Mouse (Mus musculus) midbrain, embryonic 13.5 days (tissue): ENCODE data around the gene Shbg. TPM values are rescaled to one million over a fixed set of nuclear protein-coding genes. Genes with fewer than 3 reads are reported as not detected.

Source experiments
- ATAC-seq: fragments of 200-750 bp; cut with Nextera tagmentation; 2 replicates; pipeline ENCODE4 v1.8.0; 2017; ENCODE audit warnings: mild to moderate bottlenecking, moderate TSS enrichment, moderate library complexity
- H3K27ac ChIP-seq: fragments of 300-500 bp; sonication (generic); 2 replicates; pipeline ENCODE4 v1.5.1; 2015; ENCODE audit warnings: inconsistent platforms, mild to moderate bottlenecking, moderate library complexity
- H3K27me3 ChIP-seq: fragments of 300-500 bp; sonication (generic); 2 replicates; pipeline ENCODE4 v1.6.1; 2015; ENCODE audit warnings: mild to moderate bottlenecking, inconsistent platforms
- H3K36me3 ChIP-seq: fragments of 300-500 bp; sonication (generic); 2 replicates; pipeline ENCODE4 v1.6.1; 2015; ENCODE audit warnings: mild to moderate bottlenecking, inconsistent platforms
- H3K4me1 ChIP-seq: fragments of 300-500 bp; sonication (generic); replicated peaks from 2 replicates; pipeline ENCODE4 v1.6.1; 2015; ENCODE audit warnings: inconsistent platforms
- H3K4me2 ChIP-seq: fragments of 300-500 bp; sonication (generic); replicated peaks from 2 replicates; pipeline ENCODE4 v1.6.1; 2015; ENCODE audit warnings: moderate library complexity, mild to moderate bottlenecking, inconsistent platforms
- H3K4me3 ChIP-seq: fragments of 300-500 bp; sonication (generic); replicated peaks from 2 replicates; pipeline ENCODE4 v1.5.1; 2015; ENCODE audit warnings: mild to moderate bottlenecking, inconsistent platforms
- H3K9ac ChIP-seq: fragments of 300-500 bp; sonication (generic); replicated peaks from 2 replicates; pipeline ENCODE4 v1.6.1; 2015; ENCODE audit warnings: mild to moderate bottlenecking, inconsistent platforms
- H3K9me3 ChIP-seq: fragments of 300-500 bp; sonication (generic); 2 replicates; pipeline ENCODE4 v1.6.1; 2016; ENCODE audit warnings: mild to moderate bottlenecking, inconsistent platforms
- WGBS: fragments of 180-500 bp; shearing (Covaris S2); methylation state at CpG from one replicate; pipeline ENCODE4 v1.1.7; 2015; 5-methylcytosine and 5-hydroxymethylcytosine counted together
- polyA plus RNA-seq: library from polyadenylated mRNA; unstranded; fragments of >200 nt; fragmentation: Nextera tagmentation; extraction: Ambion mirVana; gene quantifications from 2 replicates; pipeline ENCODE4 v1.2.1, GENCODE M21; 2015

Shbg gene
- polyA plus RNA-seq, 1 experiment from 2014 or later: not detected

DNA sequence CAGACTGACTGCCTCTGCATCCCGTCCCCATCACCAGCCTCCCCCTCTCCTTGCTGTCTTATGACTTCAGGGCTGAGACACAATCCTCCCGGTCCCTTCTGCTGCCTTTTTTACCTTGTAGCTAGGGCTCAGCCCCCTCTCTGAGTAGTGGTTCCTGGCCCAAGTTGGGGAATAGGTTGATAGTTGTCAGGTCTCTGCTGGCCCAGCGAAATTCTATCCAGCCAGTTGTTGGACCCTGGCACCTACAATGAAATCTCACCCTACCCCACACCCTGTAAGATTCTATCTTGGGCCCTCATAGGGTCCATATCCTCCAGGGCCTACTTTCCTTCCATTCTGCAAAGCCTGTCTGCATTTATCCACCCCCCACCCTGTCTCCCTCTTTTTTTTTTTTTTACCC lies 26.3 kb downstream of the Shbg start:
- Histone ChIP-seq H3K36me3 (peaks cover 70% of the 10 kb centered on the region), H3K9me3 (no peaks in the 10 kb centered on the region), H3K27ac (no peak overlapping the region), H3K4me2 (no peak overlapping the region), H3K4me3 (no peak overlapping the region), H3K4me1 (0 out of 2 replicates have a peak, but pooled peaks cover 8% of the 10 kb centered on the region), H3K27me3 (no peaks in the 10 kb centered on the region), H3K9ac (no peak overlapping the region)
- ATAC-seq: no peak
- 86% methylated on average over 3 of the region's 3 CpGs for WGBS

DNA sequence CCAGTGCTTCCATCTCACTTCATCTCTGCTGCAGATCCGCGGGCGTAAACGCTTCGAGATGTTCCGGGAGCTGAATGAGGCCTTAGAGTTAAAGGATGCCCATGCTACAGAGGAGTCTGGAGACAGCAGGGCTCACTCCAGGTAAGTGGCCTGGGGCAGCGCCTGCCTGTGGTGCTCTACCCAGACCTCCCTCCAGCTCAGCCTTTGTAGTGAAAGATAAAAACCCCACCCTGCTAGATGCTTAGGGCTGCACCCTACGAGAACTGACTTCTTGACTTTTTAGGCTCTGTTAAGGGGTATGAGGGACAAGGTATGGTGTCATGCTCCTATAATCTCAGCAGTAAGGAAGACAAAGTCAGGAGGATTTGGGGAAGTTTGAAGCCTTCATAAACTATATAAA lies 27.1 kb downstream of the Shbg start:
- Histone ChIP-seq H3K27ac (no peak overlapping the region), H3K9me3 (no peaks in the 10 kb centered on the region), H3K4me2 (no peak overlapping the region), H3K27me3 (no peaks in the 10 kb centered on the region), H3K4me1 (0 out of 2 replicates have a peak, but pooled peaks cover 8% of the 10 kb centered on the region), H3K4me3 (no peak overlapping the region), H3K9ac (no peak overlapping the region), H3K36me3 (peaks cover 67% of the 10 kb centered on the region)
- WGBS: 95% methylated on average over 8 of the region's 8 CpGs
- no peak for ATAC-seq

DNA sequence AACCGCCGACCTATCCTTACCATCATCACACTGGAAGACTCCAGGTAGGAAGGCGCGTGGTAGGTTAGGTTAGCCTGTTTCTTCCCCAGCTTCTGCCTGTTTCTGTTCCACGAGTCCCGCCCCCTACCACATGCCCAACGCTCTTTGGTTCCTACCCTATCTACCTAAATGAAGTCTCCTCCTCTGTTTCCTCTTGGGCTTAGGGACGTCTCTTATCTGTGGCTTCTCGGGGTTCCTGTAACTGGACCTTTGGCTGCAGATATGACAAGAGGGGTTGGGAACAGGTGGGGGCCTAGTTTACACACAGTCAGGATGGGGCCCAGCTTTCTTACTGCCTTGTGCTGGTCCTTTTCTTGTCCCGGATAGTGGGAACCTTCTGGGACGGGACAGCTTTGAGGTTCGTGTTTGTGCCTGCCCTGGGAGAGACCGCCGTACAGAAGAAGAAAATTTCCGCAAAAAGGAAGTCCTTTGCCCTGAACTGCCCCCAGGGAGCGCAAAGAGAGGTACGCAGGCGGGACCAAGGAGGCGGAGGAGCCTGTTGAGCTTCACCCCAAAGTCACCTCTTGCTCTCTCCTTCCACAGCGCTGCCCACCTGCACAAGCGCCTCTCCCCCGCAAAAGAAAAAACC lies 28.4 kb downstream of the Shbg start:
- 96% methylated on average over 22 of the region's 22 CpGs for WGBS
- ATAC-seq: no peak
- Histone ChIP-seq H3K36me3 (peaks cover 61% of the 10 kb centered on the region), H3K4me1 (0 out of 2 replicates have a peak, but pooled peaks cover 8% of the 10 kb centered on the region), H3K4me3 (no peak overlapping the region), H3K27ac (no peak overlapping the region), H3K27me3 (no peaks in the 10 kb centered on the region), H3K9me3 (no peaks in the 10 kb centered on the region), H3K4me2 (no peak overlapping the region), H3K9ac (no peak overlapping the region)

DNA sequence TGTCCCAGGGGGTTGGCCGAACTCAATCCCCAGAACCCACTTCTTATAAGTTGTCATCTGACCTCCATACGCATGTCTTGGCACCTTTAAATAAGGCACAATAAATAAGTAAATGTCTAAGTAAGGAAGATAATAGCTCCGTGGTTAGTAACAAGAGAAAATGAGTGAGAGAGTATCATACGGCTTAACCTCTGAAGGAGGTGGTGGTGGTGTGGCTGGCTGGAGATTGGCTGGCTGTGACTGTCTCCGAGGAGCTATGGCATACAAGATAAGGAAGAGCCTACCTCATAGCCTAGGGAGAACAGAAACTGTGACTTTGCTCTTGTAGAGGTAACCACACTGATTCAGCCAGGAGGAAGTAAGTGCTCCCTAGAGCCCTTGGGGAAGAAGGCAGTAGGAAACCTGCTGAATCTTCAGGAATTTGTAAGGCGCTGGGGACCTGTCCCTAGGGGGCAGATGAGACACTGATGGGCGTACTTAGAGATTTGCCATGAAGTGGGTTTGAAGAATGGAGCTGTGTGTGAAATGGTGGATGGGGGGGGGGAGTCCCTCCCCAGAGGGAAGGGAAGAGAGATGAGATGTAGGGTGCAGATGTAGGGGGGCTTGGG lies 31.9 kb downstream of the Shbg start:
- Histone ChIP-seq H3K4me1 (peaks cover 14% of the 10 kb centered on the region), H3K9ac (no peak overlapping the region), H3K36me3 (peaks cover 42% of the 10 kb centered on the region), H3K27me3 (no peaks in the 10 kb centered on the region), H3K9me3 (no peaks in the 10 kb centered on the region), H3K27ac (no peak overlapping the region), H3K4me3 (no peak overlapping the region), H3K4me2 (no peak overlapping the region)
- ATAC-seq: no peak
- 86% methylated on average over 7 of the region's 7 CpGs for WGBS

DNA sequence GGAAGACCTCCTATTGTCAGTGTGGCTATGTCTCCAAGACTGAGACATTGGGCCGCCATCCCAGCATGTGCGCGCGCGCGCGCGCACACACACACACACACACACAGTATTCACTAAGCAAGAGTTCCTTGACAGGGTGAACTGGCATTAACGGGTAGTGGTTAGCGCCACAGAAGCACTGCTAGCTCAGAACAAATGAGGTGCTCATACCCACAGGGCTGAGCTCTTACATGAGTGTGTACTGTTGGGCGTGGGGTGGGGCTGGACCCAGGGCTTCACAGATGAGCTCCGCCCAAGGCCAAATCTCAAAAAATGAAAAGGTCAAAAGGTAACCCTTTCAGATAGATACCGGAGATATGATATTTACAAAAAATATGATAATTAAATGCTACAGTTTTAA lies 32.8 kb downstream of the Shbg start:
- Histone ChIP-seq H3K9ac (no peak overlapping the region), H3K4me3 (no peak overlapping the region), H3K4me1 (peaks cover 14% of the 10 kb centered on the region), H3K27me3 (no peaks in the 10 kb centered on the region), H3K27ac (no peak overlapping the region), H3K4me2 (no peak overlapping the region), H3K9me3 (no peaks in the 10 kb centered on the region), H3K36me3 (peaks cover 34% of the 10 kb centered on the region)
- WGBS: 95% methylated on average over 13 of the region's 13 CpGs
- no peak for ATAC-seq

DNA sequence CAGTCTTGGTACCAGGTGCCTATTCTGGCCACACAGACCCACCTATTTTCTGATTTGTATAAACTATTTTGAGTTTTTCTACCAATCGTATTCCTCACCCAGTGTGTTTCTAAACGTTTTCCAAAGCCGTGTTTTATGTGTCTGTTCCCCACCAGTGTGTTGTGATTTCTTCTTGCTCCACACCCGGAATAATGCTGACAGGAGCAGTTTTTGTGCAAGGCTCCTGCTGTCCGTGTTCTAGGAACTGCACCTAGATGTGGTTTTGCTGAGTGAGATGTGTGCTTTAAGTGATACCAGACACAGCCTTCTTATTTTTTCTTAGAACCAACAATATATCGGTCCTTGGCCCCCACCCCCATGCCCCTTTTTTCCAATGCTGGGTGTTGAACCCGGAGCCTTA lies 33.7 kb downstream of the Shbg start:
- ATAC-seq: no peak

DNA sequence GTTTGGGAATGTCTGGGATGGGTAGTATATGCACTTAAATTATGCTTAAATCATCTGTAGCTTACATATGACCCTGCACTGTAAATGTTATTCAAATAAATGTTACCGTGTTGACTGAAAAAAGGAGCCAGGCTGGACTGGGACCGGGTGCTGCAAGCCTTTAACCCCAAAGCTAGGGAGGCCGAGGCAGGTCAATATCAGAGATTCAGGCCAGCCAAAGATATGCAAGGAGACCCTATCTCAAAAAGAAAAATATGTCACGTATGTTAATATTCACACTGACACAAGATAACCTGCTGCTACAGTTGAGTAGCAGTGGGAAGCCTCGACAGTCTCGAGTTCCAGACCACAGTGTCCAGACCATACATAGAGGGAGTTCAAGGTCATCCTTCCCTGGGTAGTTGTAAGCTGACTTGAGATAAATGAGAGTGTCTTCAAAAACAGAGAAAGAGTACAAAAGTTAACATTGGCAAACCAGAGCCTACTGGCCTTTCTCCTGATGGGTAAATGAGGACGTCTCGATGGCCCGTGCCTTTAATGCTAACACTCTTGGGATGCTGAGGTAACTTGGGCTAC lies 35.4 kb downstream of the Shbg start:
- H3K9ac ChIP-seq: peak overlapping the region; percentile 82
- no peaks in the 10 kb centered on the region for H3K9me3 ChIP-seq
- peak overlapping the region; percentile 89 for H3K4me3 ChIP-seq
- H3K27me3 ChIP-seq: no peaks in the 10 kb centered on the region
- WGBS: 63% methylated on average over 9 of the region's 9 CpGs
- H3K36me3 ChIP-seq: peaks cover 8% of the 10 kb centered on the region
- no peak overlapping the region for H3K27ac ChIP-seq
- ATAC-seq: no peak
- peak overlapping the region; percentile 86 for H3K4me2 ChIP-seq
- H3K4me1 ChIP-seq: peaks cover 28% of the 10 kb centered on the region

More for the DNA sequence above, 33.7 kb downstream of the Shbg start:
- Histone ChIP-seq H3K36me3 (peaks cover 25% of the 10 kb centered on the region), H3K9me3 (no peaks in the 10 kb centered on the region), H3K4me2 (no peak overlapping the region), H3K9ac (no peak overlapping the region), H3K27ac (no peak overlapping the region), H3K27me3 (no peaks in the 10 kb centered on the region), H3K4me3 (no peak overlapping the region), H3K4me1 (peaks cover 14% of the 10 kb centered on the region)
- WGBS: 90% methylated on average over 7 of the region's 7 CpGs

DNA sequence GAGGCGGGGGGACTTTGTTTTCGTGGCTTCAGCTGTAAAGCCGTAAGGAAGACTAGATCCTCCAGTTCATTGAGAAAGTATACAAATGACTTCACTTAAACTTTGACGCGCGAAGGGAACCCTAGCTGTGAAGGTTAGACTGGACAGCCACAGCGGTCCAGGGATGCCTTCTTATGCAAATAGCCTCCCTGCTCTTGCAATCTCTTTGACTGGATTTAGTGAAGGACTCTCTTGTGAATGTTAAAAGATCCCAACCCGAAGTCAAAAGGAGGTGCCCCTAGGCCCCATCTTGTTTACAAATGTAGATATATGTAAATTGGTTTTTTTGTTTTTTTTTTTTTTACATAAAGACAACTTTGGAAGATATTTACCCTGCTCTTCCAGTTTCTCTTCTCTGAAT lies 35.9 kb downstream of the Shbg start:
- Histone ChIP-seq H3K27me3 (no peaks in the 10 kb centered on the region), H3K27ac (peak overlapping the region; percentile 94), H3K4me2 (peak overlapping the region; percentile 86), H3K4me1 (peaks cover 33% of the 10 kb centered on the region), H3K9me3 (no peaks in the 10 kb centered on the region), H3K9ac (peak overlapping the region; percentile 82), H3K4me3 (peak overlapping the region; percentile 89), H3K36me3 (0 out of 2 replicates have a peak, but pooled peaks cover 3% of the 10 kb centered on the region)
- under 1% methylated on average over 8 of the region's 8 CpGs for WGBS
- ATAC-seq: no peak

DNA sequence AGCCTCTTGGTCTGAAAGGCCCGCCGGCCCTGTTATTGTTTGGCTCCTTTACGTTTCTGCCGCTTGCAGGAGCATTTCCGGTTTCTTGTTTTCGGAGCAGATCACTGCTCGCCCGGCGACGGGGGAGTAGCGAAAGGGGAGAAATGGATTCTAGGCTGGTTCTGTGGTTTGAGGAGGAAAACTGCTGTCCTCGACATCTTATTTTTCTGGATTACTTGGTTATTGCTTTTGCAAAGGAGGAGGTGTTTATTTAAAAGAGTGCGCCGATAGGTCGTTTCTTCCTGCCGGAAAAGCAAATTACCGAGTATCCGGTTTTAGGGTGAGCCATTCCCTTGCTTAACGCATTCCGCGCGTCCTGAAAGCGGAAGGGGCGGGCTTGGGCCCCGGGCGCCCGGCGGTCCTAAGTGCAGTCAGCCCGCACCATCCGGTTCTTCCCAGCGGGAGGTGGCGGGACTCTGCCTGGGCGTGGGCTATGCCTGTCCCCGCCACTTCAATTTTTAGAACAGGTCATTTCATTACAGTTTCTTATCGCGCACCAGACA lies 36.5 kb downstream of the Shbg start:
- peak; percentile 86 for ATAC-seq
- H3K36me3 ChIP-seq: peaks cover 3% of the 10 kb centered on the region; the same call in 1 of the 2 replicates
- peak overlapping the region; percentile 86 for H3K4me2 ChIP-seq
- H3K27me3 ChIP-seq: no peaks in the 10 kb centered on the region
- H3K4me3 ChIP-seq: peak overlapping the region; percentile 89
- peak overlapping the region; percentile 82 for H3K9ac ChIP-seq
- peak overlapping the region; percentile 94 for H3K27ac ChIP-seq
- no peaks in the 10 kb centered on the region for H3K9me3 ChIP-seq
- WGBS: under 1% methylated on average over 36 of the region's 36 CpGs
- peaks cover 39% of the 10 kb centered on the region for H3K4me1 ChIP-seq

DNA sequence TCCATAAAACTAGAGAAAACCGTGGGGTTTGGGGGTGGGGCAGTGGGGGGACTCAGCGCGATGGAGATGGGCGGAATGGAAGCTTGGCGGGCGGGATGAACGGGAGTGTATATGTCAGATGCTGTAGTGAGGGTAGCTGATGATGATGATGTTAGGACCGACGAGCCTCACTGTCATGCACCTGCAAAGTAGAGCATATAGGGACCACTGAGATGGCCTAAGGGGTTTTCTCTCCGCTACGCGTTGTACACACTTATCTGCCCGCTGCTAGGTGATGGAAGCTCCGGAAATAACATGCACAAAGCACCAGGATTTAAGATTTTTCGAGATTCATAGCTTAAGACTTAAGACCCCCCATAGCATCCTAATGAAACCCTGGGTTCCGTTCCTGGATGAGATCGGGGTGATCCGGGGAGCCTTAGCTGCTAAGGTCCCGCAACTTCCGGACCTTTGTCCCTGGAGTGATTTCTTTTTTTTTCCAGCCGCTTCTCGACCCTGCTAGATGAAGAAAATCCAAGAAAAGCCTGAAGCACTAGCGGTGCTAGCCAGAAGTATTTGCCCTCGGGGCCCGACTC lies 37.0 kb downstream of the Shbg start:
- peak; percentile 10; the same call in 1 of the 2 replicates for ATAC-seq
- Histone ChIP-seq H3K36me3 (peaks cover 3% of the 10 kb centered on the region; the same call in 1 of the 2 replicates), H3K4me1 (peaks cover 45% of the 10 kb centered on the region), H3K4me2 (peak overlapping the region; percentile 86), H3K4me3 (peak overlapping the region; percentile 89), H3K27ac (peak overlapping the region; percentile 94), H3K27me3 (no peaks in the 10 kb centered on the region), H3K9ac (peak overlapping the region; percentile 82), H3K9me3 (no peaks in the 10 kb centered on the region)
- WGBS: under 1% methylated on average over 25 of the region's 25 CpGs

DNA sequence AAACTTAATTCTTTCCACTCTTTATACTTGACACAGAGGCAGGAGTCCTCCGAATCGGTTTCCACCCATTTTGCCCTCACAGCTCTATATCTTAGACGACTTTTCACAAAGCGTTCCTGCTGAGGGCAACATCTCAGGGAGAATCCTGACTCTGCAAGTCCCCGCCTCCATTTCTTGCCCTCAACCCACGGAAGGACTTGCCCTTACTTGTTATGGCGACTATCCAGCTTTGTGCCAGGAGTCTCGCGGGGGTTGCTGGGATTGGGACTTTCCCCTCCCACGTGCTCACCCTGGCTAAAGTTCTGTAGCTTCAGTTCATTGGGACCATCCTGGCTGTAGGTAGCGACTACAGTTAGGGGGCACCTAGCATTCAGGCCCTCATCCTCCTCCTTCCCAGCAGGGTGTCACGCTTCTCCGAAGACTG lies 37.6 kb downstream of the Shbg start, which contains the start of the genes Wrap53 and Trp53:
Gene Wrap53 (minus strand): TSS at position 165 of the 424 bp plus-strand sequence.
Gene Trp53 (plus strand): TSS at position 269 of the 424 bp plus-strand sequence.
- Histone ChIP-seq H3K9ac (peak within 1 kb of the TSS; percentile 89), H3K36me3 (peaks cover 3% of the 10 kb centered on the region; the same call in 1 of the 2 replicates), H3K27ac (peak within 1 kb of the TSS; percentile 94), H3K9me3 (no peaks in the 10 kb centered on the region), H3K4me1 (peaks cover 50% of the 10 kb centered on the region), H3K27me3 (no peaks in the 10 kb centered on the region), H3K4me3 (peak within 1 kb of the TSS; percentile 89), H3K4me2 (peak within 1 kb of the TSS; percentile 92)
- peak; percentile 72 for ATAC-seq
- WGBS: under 1% methylated on average over 13 of the region's 13 CpGs
